Mouse (Mus musculus): ENCODE data around the gene Tet3.

- TF ChIP-seq CTCF (IDR thresholded peaks at IDR 0.05; ENCODE audit: low read depth, low read length) (no peak), POLR2A (IDR thresholded peaks at IDR 0.05; ENCODE audit: borderline replicate concordance, low read depth, low read length) (no peak)
These were observed 19.3 kb upstream of the Tet3 start for GRCm38 (mm10) chr6:83478217-83478616.
